Mouse (Mus musculus): ENCODE data around the gene Dlgap3. TPM values are rescaled to one million over a fixed set of nuclear protein-coding genes. Genes with fewer than 3 reads are reported as not detected.
A peak's percentile ranks its signal among the peaks of the same experiment; 100 is the strongest.

Gene Dlgap3
- polyA plus RNA-seq, 1 experiment from 2014 or later: 1.4 TPM

- 0 out of 2 replicates have a peak, but pooled peaks cover 5% of the 10 kb centered on the region for H3K4me1 ChIP-seq (ENCODE audit: insufficient read depth)
- no peaks in the 10 kb centered on the region for H3K9me3 ChIP-seq (ENCODE audit: low read depth, low read length)
- H3K4me2 ChIP-seq: peak overlapping the region; percentile 99
- H3K9ac ChIP-seq: peak overlapping the region; percentile 48
- peaks cover 40% of the 10 kb centered on the region for H3K27me3 ChIP-seq (ENCODE audit: insufficient read depth, low read length)
- no peaks in the 10 kb centered on the region for H3K36me3 ChIP-seq (ENCODE audit: insufficient read depth)
- ATAC-seq (ENCODE audit: insufficient read depth): peak; percentile 79
- H3K4me3 ChIP-seq (ENCODE audit: low read depth, low read length): peak overlapping the region; percentile 66
- WGBS: 1% methylated on average over 39 of the region's 39 CpGs
- no peak for TF ChIP-seq CTCF (IDR thresholded peaks at IDR 0.05; ENCODE audit: low read depth)
- DNase-seq: peak; percentile 64
- H3K27ac ChIP-seq (ENCODE audit: low read depth): no peak overlapping the region
Observed at GRCm38 (mm10) chr4:127168211-127168913, 642 bp upstream of the Dlgap3 start.

GRCm38 (mm10) chr4:127169346-127170221 lies 580 bp downstream of the Dlgap3 start:
- Histone ChIP-seq H3K4me2 (peak overlapping the region; percentile 99), H3K9ac (peak overlapping the region; percentile 48), H3K27ac (ENCODE audit: low read depth) (no peak overlapping the region), H3K4me1 (ENCODE audit: insufficient read depth) (0 out of 2 replicates have a peak, but pooled peaks cover 5% of the 10 kb centered on the region), H3K27me3 (ENCODE audit: insufficient read depth, low read length) (peaks cover 40% of the 10 kb centered on the region), H3K9me3 (ENCODE audit: low read depth, low read length) (no peaks in the 10 kb centered on the region), H3K36me3 (ENCODE audit: insufficient read depth) (no peaks in the 10 kb centered on the region), H3K4me3 (ENCODE audit: low read depth, low read length) (peak overlapping the region; percentile 66)
- DNase-seq (peak; percentile 18), ATAC-seq (ENCODE audit: insufficient read depth) (peak; percentile 45)
- no peak for TF ChIP-seq CTCF (IDR thresholded peaks at IDR 0.05; ENCODE audit: low read depth)
- 2% methylated on average over 35 of the region's 51 CpGs for WGBS

DNA sequence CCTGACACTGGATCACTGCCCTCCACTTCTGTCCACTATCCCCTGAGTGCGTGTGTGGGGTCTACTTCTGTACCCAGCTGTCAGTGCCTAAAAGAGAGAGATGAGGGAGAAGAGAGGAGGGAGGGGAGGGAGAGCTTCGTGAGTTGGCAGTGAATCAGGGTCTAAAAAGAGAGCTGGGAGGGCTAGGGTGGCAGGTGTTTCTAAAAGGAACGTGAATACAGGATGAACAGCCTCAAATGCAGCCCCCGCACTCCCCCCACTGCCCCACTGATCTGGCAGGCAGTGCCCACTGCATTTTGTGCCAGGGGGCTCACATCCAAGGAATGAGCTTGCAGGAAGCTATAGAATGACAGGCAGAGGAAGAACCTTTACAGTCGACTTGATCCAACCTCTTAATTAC lies 1.9 kb downstream of the Dlgap3 start:
- Histone ChIP-seq H3K27ac (ENCODE audit: low read depth) (no peak overlapping the region), H3K4me3 (ENCODE audit: low read depth, low read length) (no peak overlapping the region), H3K9ac (no peak overlapping the region), H3K9me3 (ENCODE audit: low read depth, low read length) (no peaks in the 10 kb centered on the region), H3K36me3 (ENCODE audit: insufficient read depth) (no peaks in the 10 kb centered on the region), H3K4me2 (no peak overlapping the region), H3K4me1 (ENCODE audit: insufficient read depth) (0 out of 2 replicates have a peak, but pooled peaks cover 5% of the 10 kb centered on the region), H3K27me3 (ENCODE audit: insufficient read depth, low read length) (peaks cover 40% of the 10 kb centered on the region)
- DNase-seq (no peak), ATAC-seq (ENCODE audit: insufficient read depth) (no peak)
- no peak for TF ChIP-seq CTCF (IDR thresholded peaks at IDR 0.05; ENCODE audit: low read depth)
- 48% methylated on average over 5 of the region's 5 CpGs for WGBS

DNA sequence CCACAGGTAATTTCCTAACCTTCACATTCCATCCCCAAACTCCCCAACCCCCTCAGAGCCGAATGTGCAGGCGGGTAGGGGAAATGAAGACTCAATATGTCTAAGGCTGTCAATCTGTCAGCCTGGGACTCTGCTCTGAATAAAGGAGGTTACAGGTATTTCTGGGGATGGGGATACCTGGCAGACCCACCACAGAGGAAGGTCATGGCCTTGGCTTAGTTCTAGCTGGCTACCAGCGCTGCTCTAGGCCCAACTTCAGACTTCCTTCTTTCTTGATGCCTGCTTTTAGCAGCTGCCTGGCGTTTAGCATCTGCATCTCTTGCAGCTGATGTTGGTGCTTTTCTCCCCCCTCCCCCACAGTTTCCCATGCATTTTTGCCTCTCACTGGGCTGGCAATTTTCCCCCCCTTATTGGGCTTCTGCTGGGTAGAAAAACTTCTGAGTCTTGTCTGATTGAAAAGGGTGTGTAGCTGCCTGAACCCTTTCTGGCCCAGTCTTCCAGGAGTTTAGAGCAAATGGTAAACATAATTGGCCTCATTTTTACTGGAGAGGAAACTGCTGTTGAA lies 2.4 kb downstream of the Dlgap3 start:
- no peak overlapping the region for H3K4me3 ChIP-seq (ENCODE audit: low read depth, low read length)
- TF ChIP-seq CTCF (IDR thresholded peaks at IDR 0.05; ENCODE audit: low read depth): no peak
- DNase-seq: no peak
- H3K4me2 ChIP-seq: no peak overlapping the region
- H3K36me3 ChIP-seq (ENCODE audit: insufficient read depth): no peaks in the 10 kb centered on the region
- no peaks in the 10 kb centered on the region for H3K9me3 ChIP-seq (ENCODE audit: low read depth, low read length)
- H3K27me3 ChIP-seq (ENCODE audit: insufficient read depth, low read length): peaks cover 40% of the 10 kb centered on the region
- WGBS: 43% methylated on average over 4 of the region's 4 CpGs
- H3K27ac ChIP-seq (ENCODE audit: low read depth): no peak overlapping the region
- 0 out of 2 replicates have a peak, but pooled peaks cover 5% of the 10 kb centered on the region for H3K4me1 ChIP-seq (ENCODE audit: insufficient read depth)
- ATAC-seq (ENCODE audit: insufficient read depth): no peak
- H3K9ac ChIP-seq: no peak overlapping the region

GRCm38 (mm10) chr4:127172119-127172518 lies 3.1 kb downstream of the Dlgap3 start:
- Histone ChIP-seq H3K36me3 (ENCODE audit: insufficient read depth) (no peaks in the 10 kb centered on the region), H3K27me3 (ENCODE audit: insufficient read depth, low read length) (peaks cover 40% of the 10 kb centered on the region), H3K27ac (ENCODE audit: low read depth) (no peak overlapping the region)

DNA sequence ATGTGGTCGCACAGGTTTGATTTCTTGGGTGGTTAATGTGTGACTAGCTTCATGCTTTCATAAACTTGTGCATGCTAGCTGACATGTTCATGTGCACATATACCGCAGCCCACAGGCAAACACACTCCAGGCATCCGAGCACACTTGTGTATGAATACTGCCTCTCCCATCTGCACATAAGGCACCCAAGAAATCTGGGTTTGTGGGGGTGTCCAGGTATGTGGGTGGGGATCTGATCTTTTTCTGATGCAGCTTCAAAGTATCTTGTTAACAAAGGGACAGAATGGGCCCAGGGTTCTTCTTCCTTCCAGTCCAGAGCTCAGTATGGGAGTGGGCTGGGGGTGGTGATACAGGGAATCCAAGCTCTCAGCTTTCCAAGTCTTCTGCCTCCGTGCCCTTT lies 3.6 kb downstream of the Dlgap3 start:
- Histone ChIP-seq H3K27ac (ENCODE audit: low read depth) (no peak overlapping the region), H3K27me3 (ENCODE audit: insufficient read depth, low read length) (peaks cover 35% of the 10 kb centered on the region), H3K36me3 (ENCODE audit: insufficient read depth) (no peaks in the 10 kb centered on the region), H3K9me3 (ENCODE audit: low read depth, low read length) (no peaks in the 10 kb centered on the region), H3K9ac (no peak overlapping the region), H3K4me3 (ENCODE audit: low read depth, low read length) (no peak overlapping the region), H3K4me1 (ENCODE audit: insufficient read depth) (0 out of 2 replicates have a peak, but pooled peaks cover 5% of the 10 kb centered on the region), H3K4me2 (no peak overlapping the region)
- ATAC-seq (ENCODE audit: insufficient read depth) (no peak), DNase-seq (no peak)
- no peak for TF ChIP-seq CTCF (IDR thresholded peaks at IDR 0.05; ENCODE audit: low read depth)
- WGBS: 56% methylated on average over 4 of the region's 4 CpGs

More at GRCm38 (mm10) chr4:127172119-127172518, 3.1 kb downstream of the Dlgap3 start:
- Histone ChIP-seq H3K9me3 (ENCODE audit: low read depth, low read length) (no peaks in the 10 kb centered on the region), H3K4me1 (ENCODE audit: insufficient read depth) (0 out of 2 replicates have a peak, but pooled peaks cover 5% of the 10 kb centered on the region), H3K4me2 (no peak overlapping the region), H3K4me3 (ENCODE audit: low read depth, low read length) (no peak overlapping the region), H3K9ac (no peak overlapping the region)
- DNase-seq (no peak), ATAC-seq (ENCODE audit: insufficient read depth) (no peak)
- no peak for TF ChIP-seq CTCF (IDR thresholded peaks at IDR 0.05; ENCODE audit: low read depth)
- WGBS: 25% methylated on average over 7 of the region's 7 CpGs
